Mouse (Mus musculus) heart, embryonic 12.5 days (tissue): Measurements from ENCODE around the gene Syt16. TPM values are rescaled to one million over a fixed set of nuclear protein-coding genes. Genes with fewer than 3 reads are reported as not detected.

Experiments used
- ATAC-seq: fragments of 200-750 bp; cut with Nextera tagmentation; 2 replicates; pipeline ENCODE4 v1.8.0; 2017; ENCODE audit warnings: moderate TSS enrichment, moderate library complexity; ENCODE audit not compliant: insufficient number of reproducible peaks, low FRiP score
- H3K27ac ChIP-seq: fragments of 300-500 bp; sonication (generic); 2 replicates; pipeline ENCODE4 v1.5.1; 2016; ENCODE audit warnings: mild to moderate bottlenecking, moderate library complexity; ENCODE audit not compliant: poor library complexity, severe bottlenecking
- H3K27me3 ChIP-seq: fragments of 300-500 bp; sonication (generic); replicated peaks from 2 replicates; pipeline ENCODE4 v1.6.1; 2016; ENCODE audit warnings: mild to moderate bottlenecking, moderate library complexity
- H3K36me3 ChIP-seq: fragments of 300-500 bp; sonication (generic); 2 replicates; pipeline ENCODE4 v1.6.1; 2016; ENCODE audit warnings: mild to moderate bottlenecking, moderate library complexity
- H3K4me1 ChIP-seq: fragments of 300-500 bp; sonication (generic); replicated peaks from 2 replicates; pipeline ENCODE4 v1.6.1; 2016; ENCODE audit warnings: mild to moderate bottlenecking
- H3K4me2 ChIP-seq: fragments of 300-500 bp; sonication (generic); 2 replicates; pipeline ENCODE4 v1.6.1; 2016; ENCODE audit warnings: mild to moderate bottlenecking, moderate library complexity
- H3K4me3 ChIP-seq: fragments of 300-500 bp; sonication (generic); 2 replicates; pipeline ENCODE4 v1.5.1; 2016; ENCODE audit warnings: mild to moderate bottlenecking
- H3K9ac ChIP-seq: fragments of 300-500 bp; sonication (generic); 2 replicates; pipeline ENCODE4 v1.6.1; 2016; ENCODE audit warnings: mild to moderate bottlenecking, moderate library complexity
- H3K9me3 ChIP-seq: fragments of 300-500 bp; sonication (generic); replicated peaks from 2 replicates; pipeline ENCODE4 v1.6.1; 2016; ENCODE audit warnings: mild to moderate bottlenecking, moderate library complexity
- WGBS: fragments of 180-500 bp; shearing (Covaris S2); methylation state at CpG from one replicate; pipeline ENCODE4 v1.1.7; 2016; 5-methylcytosine and 5-hydroxymethylcytosine counted together
- polyA plus RNA-seq: library from polyadenylated mRNA; unstranded; fragments of >200 nt; fragmentation: Nextera tagmentation; extraction: Ambion mirVana; gene quantifications from 2 replicates; pipeline ENCODE4 v1.2.1, GENCODE M21; 2016

Syt16 gene
- polyA plus RNA-seq, 1 experiment from 2014 or later, result 0.33 TPM

GRCm38 (mm10) chr12:74075590-74075989 is 78.1 kb downstream of the Syt16 start:
- Histone ChIP-seq H3K9ac (no peak overlapping the region), H3K4me1 (no peaks in the 10 kb centered on the region), H3K27ac (no peak overlapping the region), H3K27me3 (no peaks in the 10 kb centered on the region), H3K4me3 (no peak overlapping the region), H3K9me3 (no peaks in the 10 kb centered on the region), H3K4me2 (no peak overlapping the region), H3K36me3 (no peaks in the 10 kb centered on the region)
- no peak for ATAC-seq
- whole genome bisulfite sequencing, result 81% methylated on average over 3 of the region's 3 CpGs

- WGBS, result 58% methylated on average over 4 of the region's 4 CpGs
- H3K4me2 ChIP-seq, result no peak overlapping the region
- H3K9ac ChIP-seq, result no peak overlapping the region
- no peak overlapping the region for H3K4me3 ChIP-seq
- ATAC-seq, result no peak
- no peaks in the 10 kb centered on the region for H3K36me3 ChIP-seq
- H3K27me3 ChIP-seq, result no peaks in the 10 kb centered on the region
- no peak overlapping the region for H3K27ac ChIP-seq
- no peaks in the 10 kb centered on the region for H3K9me3 ChIP-seq
- no peaks in the 10 kb centered on the region for H3K4me1 ChIP-seq
Observed at GRCm38 (mm10) chr12:74076091-74076490, 78.6 kb downstream of the Syt16 start.

GRCm38 (mm10) chr12:74081122-74081521 is 83.7 kb downstream of the Syt16 start:
- Histone ChIP-seq H3K4me2 (no peak overlapping the region), H3K27ac (no peak overlapping the region), H3K4me3 (no peak overlapping the region), H3K36me3 (no peaks in the 10 kb centered on the region), H3K9me3 (no peaks in the 10 kb centered on the region), H3K27me3 (no peaks in the 10 kb centered on the region), H3K4me1 (no peaks in the 10 kb centered on the region), H3K9ac (no peak overlapping the region)
- WGBS, result 86% methylated on average over 3 of the region's 3 CpGs
- ATAC-seq, result no peak

- Histone ChIP-seq H3K9me3 (no peaks in the 10 kb centered on the region), H3K36me3 (no peaks in the 10 kb centered on the region), H3K4me1 (no peaks in the 10 kb centered on the region), H3K27me3 (no peaks in the 10 kb centered on the region), H3K4me3 (no peak overlapping the region), H3K27ac (no peak overlapping the region), H3K4me2 (no peak overlapping the region), H3K9ac (no peak overlapping the region)
- no peak for ATAC-seq
- WGBS, result 80% methylated on average over 5 of the region's 5 CpGs
Observed at GRCm38 (mm10) chr12:74084389-74084788, 86.9 kb downstream of the Syt16 start.

- Histone ChIP-seq H3K4me2 (no peak overlapping the region), H3K36me3 (no peaks in the 10 kb centered on the region), H3K4me3 (no peak overlapping the region), H3K9me3 (no peaks in the 10 kb centered on the region), H3K27me3 (no peaks in the 10 kb centered on the region), H3K27ac (no peak overlapping the region), H3K4me1 (no peaks in the 10 kb centered on the region), H3K9ac (no peak overlapping the region)
- no peak for ATAC-seq
- 84% methylated on average over 8 of the region's 8 CpGs for WGBS
Observed at GRCm38 (mm10) chr12:74087086-74087485, 89.6 kb downstream of the Syt16 start.

- H3K4me1 ChIP-seq, result no peaks in the 10 kb centered on the region
- H3K9ac ChIP-seq, result no peak overlapping the region
- H3K4me2 ChIP-seq, result no peak overlapping the region
- no peaks in the 10 kb centered on the region for H3K27me3 ChIP-seq
- no peaks in the 10 kb centered on the region for H3K36me3 ChIP-seq
- no peak overlapping the region for H3K27ac ChIP-seq
- WGBS, result 82% methylated on average over 1 of the region's 1 CpGs
- H3K9me3 ChIP-seq, result no peaks in the 10 kb centered on the region
- H3K4me3 ChIP-seq, result no peak overlapping the region
- ATAC-seq, result no peak
Observed at GRCm38 (mm10) chr12:74089342-74090131, 92.1 kb downstream of the Syt16 start.

GRCm38 (mm10) chr12:74092546-74092945 is 95.1 kb downstream of the Syt16 start:
- H3K4me2 ChIP-seq, result no peak overlapping the region
- 72% methylated on average over 5 of the region's 5 CpGs for WGBS
- H3K9me3 ChIP-seq, result no peaks in the 10 kb centered on the region
- no peaks in the 10 kb centered on the region for H3K27me3 ChIP-seq
- H3K36me3 ChIP-seq, result no peaks in the 10 kb centered on the region
- no peak overlapping the region for H3K27ac ChIP-seq
- no peak overlapping the region for H3K4me3 ChIP-seq
- no peak for ATAC-seq
- H3K4me1 ChIP-seq, result no peaks in the 10 kb centered on the region
- H3K9ac ChIP-seq, result no peak overlapping the region

- no peaks in the 10 kb centered on the region for H3K9me3 ChIP-seq
- H3K9ac ChIP-seq, result no peak overlapping the region
- H3K4me2 ChIP-seq, result no peak overlapping the region
Observed at GRCm38 (mm10) chr12:74093110-74093509, 95.6 kb downstream of the Syt16 start.

GRCm38 (mm10) chr12:74094701-74095100 is 97.2 kb downstream of the Syt16 start:
- H3K36me3 ChIP-seq, result no peaks in the 10 kb centered on the region
- H3K9ac ChIP-seq, result no peak overlapping the region
- H3K9me3 ChIP-seq, result no peaks in the 10 kb centered on the region
- no peaks in the 10 kb centered on the region for H3K4me1 ChIP-seq
- H3K4me2 ChIP-seq, result no peak overlapping the region
- WGBS, result 81% methylated on average over 5 of the region's 5 CpGs
- ATAC-seq, result no peak
- no peaks in the 10 kb centered on the region for H3K27me3 ChIP-seq
- H3K27ac ChIP-seq, result no peak overlapping the region
- no peak overlapping the region for H3K4me3 ChIP-seq

More at GRCm38 (mm10) chr12:74093110-74093509, 95.6 kb downstream of the Syt16 start:
- Histone ChIP-seq H3K36me3 (no peaks in the 10 kb centered on the region), H3K27me3 (no peaks in the 10 kb centered on the region), H3K27ac (no peak overlapping the region), H3K4me1 (no peaks in the 10 kb centered on the region), H3K4me3 (no peak overlapping the region)
- 82% methylated on average over 8 of the region's 8 CpGs for WGBS
- ATAC-seq, result no peak

GRCm38 (mm10) chr12:74098572-74099290 is 101.3 kb downstream of the Syt16 start:
- Histone ChIP-seq H3K36me3 (no peaks in the 10 kb centered on the region), H3K27ac (no peak overlapping the region), H3K4me2 (no peak overlapping the region), H3K9ac (no peak overlapping the region), H3K4me1 (no peaks in the 10 kb centered on the region), H3K9me3 (no peaks in the 10 kb centered on the region), H3K4me3 (no peak overlapping the region), H3K27me3 (no peaks in the 10 kb centered on the region)
- WGBS, result 50% methylated on average over 8 of the region's 8 CpGs
- no peak for ATAC-seq

- H3K9ac ChIP-seq, result no peak overlapping the region
- H3K9me3 ChIP-seq, result no peaks in the 10 kb centered on the region
- H3K27me3 ChIP-seq, result no peaks in the 10 kb centered on the region
- H3K4me1 ChIP-seq, result no peaks in the 10 kb centered on the region
- no peak overlapping the region for H3K27ac ChIP-seq
- ATAC-seq, result no peak
- no peaks in the 10 kb centered on the region for H3K36me3 ChIP-seq
- WGBS, result 74% methylated on average over 6 of the region's 6 CpGs
- no peak overlapping the region for H3K4me2 ChIP-seq
- no peak overlapping the region for H3K4me3 ChIP-seq
Observed at GRCm38 (mm10) chr12:74105811-74106513, 108.5 kb downstream of the Syt16 start.
